Mouse (Mus musculus) heart, embryonic 13.5 days (tissue): ENCODE measurements around the gene 4833427G06Rik. TPM values are rescaled to one million over a fixed set of nuclear protein-coding genes. Genes with fewer than 3 reads are reported as not detected.
A peak's percentile ranks its signal among the peaks of the same experiment; 100 is the strongest.
"Not testable (repeated sequence)": the region's sequence is repeated elsewhere in the genome, so short reads cannot be mapped to it uniquely, and the experiment has no call there.

Experiments
- ATAC-seq: fragments of 200-750 bp; cut with Nextera tagmentation; 2 replicates; pipeline ENCODE4 v1.8.0; 2017; ENCODE audit warnings: moderate TSS enrichment; ENCODE audit not compliant: insufficient number of reproducible peaks, low FRiP score, low TSS enrichment; ENCODE audit errors: extremely low read depth
- H3K27ac ChIP-seq: fragments of 300-500 bp; sonication (generic); replicated peaks from 2 replicates; pipeline ENCODE4 v1.5.1; 2015; ENCODE audit warnings: moderate library complexity, mild to moderate bottlenecking, inconsistent platforms
- H3K27me3 ChIP-seq: fragments of 300-500 bp; sonication (generic); replicated peaks from 2 replicates; pipeline ENCODE4 v1.6.1; 2015; ENCODE audit warnings: mild to moderate bottlenecking, inconsistent platforms
- H3K36me3 ChIP-seq: fragments of 300-500 bp; sonication (generic); 2 replicates; pipeline ENCODE4 v1.6.1; 2015; ENCODE audit warnings: mild to moderate bottlenecking, inconsistent platforms
- H3K4me1 ChIP-seq: fragments of 300-500 bp; sonication (generic); 2 replicates; pipeline ENCODE4 v1.6.1; 2015; ENCODE audit warnings: inconsistent platforms
- H3K4me2 ChIP-seq: fragments of 300-500 bp; sonication (generic); 2 replicates; pipeline ENCODE4 v1.6.1; 2015; ENCODE audit warnings: inconsistent platforms, mild to moderate bottlenecking, moderate library complexity
- H3K4me3 ChIP-seq: fragments of 300-500 bp; sonication (generic); 2 replicates; pipeline ENCODE4 v1.5.1; 2015; ENCODE audit warnings: moderate library complexity, mild to moderate bottlenecking, inconsistent platforms
- H3K9ac ChIP-seq: fragments of 300-500 bp; sonication (generic); 2 replicates; pipeline ENCODE4 v1.6.1; 2015; ENCODE audit warnings: inconsistent platforms, mild to moderate bottlenecking, moderate library complexity
- H3K9me3 ChIP-seq: fragments of 300-500 bp; sonication (generic); 2 replicates; pipeline ENCODE4 v1.6.1; 2016; ENCODE audit warnings: inconsistent platforms
- WGBS: fragments of 180-500 bp; shearing (Covaris S2); methylation state at CpG from one replicate; pipeline ENCODE4 v1.1.7; 2015; ENCODE audit warnings: mixed read lengths; 5-methylcytosine and 5-hydroxymethylcytosine counted together
- polyA plus RNA-seq: library from polyadenylated mRNA; unstranded; fragments of >200 nt; fragmentation: Nextera tagmentation; extraction: Ambion mirVana; gene quantifications from 2 replicates; pipeline ENCODE4 v1.2.1, GENCODE M21; 2015

Gene 4833427G06Rik
- polyA plus RNA-seq, result not detected in 2 replicates

DNA sequence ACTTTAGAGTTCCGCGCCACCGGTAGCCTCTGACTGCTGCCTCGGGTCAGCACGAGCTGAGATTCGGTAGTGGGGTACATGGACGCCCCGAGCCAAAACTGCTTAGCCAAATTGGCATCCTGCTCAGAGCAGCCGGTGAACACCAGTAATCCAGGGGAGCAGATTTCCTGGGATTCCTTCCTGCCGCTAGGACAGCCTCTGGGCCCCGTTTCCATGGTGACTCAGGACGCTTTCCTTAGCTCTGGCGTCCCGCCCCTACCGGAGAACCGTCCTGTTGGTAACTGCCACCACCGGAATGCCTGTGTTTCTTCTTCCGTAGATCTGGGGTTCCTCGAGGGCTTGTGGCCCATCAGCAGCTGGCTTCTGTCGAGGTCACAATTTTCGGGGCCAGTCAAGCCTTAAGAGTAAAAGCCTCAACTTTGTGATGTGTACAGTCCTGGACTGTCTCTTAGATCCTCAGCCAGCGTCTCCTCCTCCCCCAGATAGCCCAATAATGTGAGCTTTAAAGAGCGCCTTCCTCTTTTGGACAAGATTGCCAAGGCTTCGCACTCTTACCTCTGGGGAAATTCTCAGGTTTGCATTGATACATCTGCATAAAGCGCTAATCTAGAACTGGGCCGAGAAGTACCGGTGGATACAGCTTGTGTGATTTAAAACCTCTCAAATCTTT, at the start of gene 4833427G06Rik:
4833427G06Rik (minus strand) TSS at position 323 of the 670 bp plus-strand sequence.
- peaks cover 15% of the 10 kb centered on the region for H3K4me1 ChIP-seq
- no peaks in the 10 kb centered on the region for H3K36me3 ChIP-seq
- H3K27ac ChIP-seq, result no peak within 1 kb of the TSS
- no peaks in the 10 kb centered on the region for H3K9me3 ChIP-seq
- ATAC-seq, result no peak; the same call in 1 of the 2 replicates
- peaks cover 28% of the 10 kb centered on the region for H3K27me3 ChIP-seq
- peak within 1 kb of the TSS; percentile 100 for H3K4me2 ChIP-seq
- peak within 1 kb of the TSS; percentile 62 for H3K9ac ChIP-seq
- WGBS, result 10% methylated on average over 27 of the region's 27 CpGs
- H3K4me3 ChIP-seq, result peak within 1 kb of the TSS; percentile 68

DNA sequence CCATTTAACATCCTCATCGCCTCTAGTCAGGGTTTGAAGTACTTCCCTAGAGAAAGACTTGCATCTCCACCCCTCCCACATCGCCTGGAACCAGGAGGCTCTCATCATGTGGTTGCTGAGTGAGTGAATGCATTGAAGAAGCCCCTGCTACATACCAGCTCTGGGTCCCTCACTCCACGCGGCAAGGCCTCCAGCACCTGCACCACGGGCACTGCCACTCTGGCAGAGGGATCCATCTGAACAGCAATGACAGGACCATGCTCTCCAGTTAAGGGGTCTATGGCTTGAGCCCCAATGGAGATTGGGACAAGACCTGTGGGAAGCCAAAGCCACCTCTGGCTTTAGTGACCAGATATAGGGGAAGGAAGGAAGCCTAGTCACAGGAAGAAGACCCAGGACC, 45.4 kb upstream of the 4833427G06Rik start:
- H3K9ac ChIP-seq, result no peak overlapping the region
- no peaks in the 10 kb centered on the region for H3K36me3 ChIP-seq
- H3K27ac ChIP-seq, result no peak overlapping the region
- peaks cover 25% of the 10 kb centered on the region for H3K27me3 ChIP-seq
- H3K4me2 ChIP-seq, result no peak overlapping the region
- peaks cover 9% of the 10 kb centered on the region for H3K4me1 ChIP-seq
- no peaks in the 10 kb centered on the region for H3K9me3 ChIP-seq
- H3K4me3 ChIP-seq, result no peak overlapping the region
- ATAC-seq, result no peak
- 68% methylated on average over 5 of the region's 5 CpGs for WGBS

DNA sequence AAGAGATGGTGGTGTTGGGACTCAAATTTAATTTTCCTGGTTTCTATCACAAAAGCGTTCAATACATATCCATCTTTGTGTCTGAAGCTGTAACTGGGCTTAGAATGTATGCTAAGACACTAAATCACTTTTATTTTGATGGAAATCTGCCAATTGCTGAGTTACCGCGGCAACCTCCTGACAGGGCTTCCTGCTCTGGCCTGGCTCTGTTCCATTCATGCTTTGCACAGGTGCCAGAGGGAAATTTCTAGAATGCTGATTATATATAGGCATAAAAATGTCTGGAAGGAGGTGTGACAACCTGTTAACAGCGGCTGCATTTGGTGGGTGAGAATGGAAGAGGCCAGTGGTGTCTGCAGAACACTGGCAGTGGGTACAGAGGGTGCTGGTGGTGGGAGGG, 44.6 kb upstream of the 4833427G06Rik start:
- 58% methylated on average over 4 of the region's 4 CpGs for WGBS
- ATAC-seq, result no peak
- H3K4me3 ChIP-seq, result no peak overlapping the region

DNA sequence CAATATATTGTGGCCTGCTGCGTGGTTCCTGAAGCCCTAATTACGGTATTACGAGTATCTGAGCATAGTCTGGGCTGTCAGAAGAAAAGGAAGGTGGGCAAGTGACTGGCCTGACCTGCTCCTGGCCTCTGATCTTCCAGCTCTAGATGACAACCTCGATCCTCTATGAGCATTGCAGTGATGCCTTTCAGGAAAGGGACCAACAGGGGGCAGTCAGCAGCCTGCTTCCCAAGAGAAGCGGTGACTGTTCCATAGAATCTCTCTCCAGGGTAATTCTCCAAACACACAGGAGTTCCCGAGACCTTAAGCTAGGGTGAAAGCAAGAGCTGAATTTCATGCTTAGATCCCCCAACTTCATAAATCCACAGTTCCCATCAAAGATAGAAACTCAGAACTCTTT, 42.3 kb upstream of the 4833427G06Rik start:
- H3K27me3 ChIP-seq, result 0 out of 2 replicates have a peak, but pooled peaks cover 1% of the 10 kb centered on the region
- no peaks in the 10 kb centered on the region for H3K36me3 ChIP-seq

More for the DNA sequence above, 44.6 kb upstream of the 4833427G06Rik start:
- H3K27me3 ChIP-seq, result peaks cover 20% of the 10 kb centered on the region
- no peak overlapping the region for H3K27ac ChIP-seq
- no peak overlapping the region for H3K4me2 ChIP-seq
- no peaks in the 10 kb centered on the region for H3K36me3 ChIP-seq
- peaks cover 9% of the 10 kb centered on the region for H3K4me1 ChIP-seq
- no peaks in the 10 kb centered on the region for H3K9me3 ChIP-seq
- no peak overlapping the region for H3K9ac ChIP-seq

DNA sequence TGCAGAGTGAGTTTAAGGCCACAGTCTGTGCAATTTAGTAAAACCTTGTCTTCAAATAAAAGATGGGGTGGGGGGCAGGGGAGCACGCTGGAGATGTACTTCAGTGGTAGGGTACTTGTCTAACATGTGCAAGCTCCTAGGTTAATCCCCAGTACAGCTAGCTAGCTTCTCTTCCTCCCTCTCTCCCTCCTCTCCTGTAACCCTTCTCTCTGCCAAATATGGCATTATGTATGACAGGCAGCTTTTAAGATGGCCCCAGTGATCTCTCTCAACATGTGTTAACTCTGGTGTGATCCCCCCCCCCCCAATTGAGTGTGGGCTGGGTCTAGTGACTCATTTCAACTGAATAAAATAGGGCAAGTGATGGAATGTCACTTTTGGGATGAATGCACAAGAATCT, 41.6 kb upstream of the 4833427G06Rik start:
- no peaks in the 10 kb centered on the region for H3K9me3 ChIP-seq
- H3K4me1 ChIP-seq, result peaks cover 9% of the 10 kb centered on the region
- H3K4me2 ChIP-seq, result no peak overlapping the region
- WGBS, result 75% methylated on average over 1 of the region's 1 CpGs
- no peak overlapping the region for H3K27ac ChIP-seq
- no peak overlapping the region for H3K4me3 ChIP-seq
- no peaks in the 10 kb centered on the region for H3K36me3 ChIP-seq
- no peak overlapping the region for H3K9ac ChIP-seq
- no peaks in the 10 kb centered on the region for H3K27me3 ChIP-seq
- ATAC-seq, result no peak

More for the DNA sequence above, 42.3 kb upstream of the 4833427G06Rik start:
- Histone ChIP-seq H3K27ac (no peak overlapping the region), H3K9me3 (no peaks in the 10 kb centered on the region), H3K4me3 (no peak overlapping the region), H3K4me1 (peaks cover 9% of the 10 kb centered on the region), H3K9ac (no peak overlapping the region), H3K4me2 (no peak overlapping the region)
- 59% methylated on average over 6 of the region's 6 CpGs for WGBS
- ATAC-seq, result no peak

DNA sequence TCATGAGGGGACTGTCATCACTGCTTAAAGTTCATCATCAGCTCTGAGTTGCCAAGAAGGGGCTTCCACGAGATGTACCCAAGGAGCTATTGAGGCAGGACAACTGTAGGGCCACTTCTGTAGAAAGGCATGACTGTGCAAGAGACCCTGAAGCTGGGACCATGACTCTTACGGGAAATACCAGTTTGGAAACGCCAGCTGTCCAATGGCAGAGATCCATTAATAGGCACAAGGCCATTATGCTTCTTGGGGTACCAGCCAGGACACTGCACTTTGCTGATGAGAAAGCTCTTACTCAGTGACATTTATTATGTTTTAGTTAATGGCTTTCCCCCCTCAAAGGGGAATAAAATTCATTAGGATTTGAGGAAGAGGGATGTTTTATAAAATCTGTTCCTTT, 38.8 kb upstream of the 4833427G06Rik start:
- 74% methylated on average over 3 of the region's 3 CpGs for WGBS
- Histone ChIP-seq H3K4me2 (no peak overlapping the region), H3K9me3 (no peaks in the 10 kb centered on the region), H3K4me1 (no peaks in the 10 kb centered on the region), H3K27me3 (no peaks in the 10 kb centered on the region), H3K9ac (no peak overlapping the region), H3K36me3 (no peaks in the 10 kb centered on the region), H3K4me3 (no peak overlapping the region), H3K27ac (no peak overlapping the region)
- ATAC-seq, result no peak

DNA sequence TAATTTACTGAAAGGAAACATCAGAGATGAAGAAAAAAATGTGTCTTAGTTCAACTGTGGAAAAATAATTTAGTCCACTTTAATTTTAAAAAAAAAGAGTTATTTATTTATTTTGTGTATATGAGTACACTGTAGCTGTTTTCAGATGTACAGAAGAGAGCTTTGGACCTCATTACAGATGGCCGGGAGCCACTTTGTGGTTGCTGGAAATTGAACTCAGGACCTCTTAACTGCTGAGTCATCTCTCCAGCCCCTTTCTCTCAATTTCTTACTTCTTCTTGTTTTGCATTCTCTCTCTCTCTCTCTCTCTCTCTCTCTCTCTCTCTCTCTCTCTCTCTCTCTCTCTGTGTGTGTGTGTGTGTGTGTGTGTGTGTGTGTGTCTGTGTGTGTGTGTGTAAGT, 37.5 kb upstream of the 4833427G06Rik start:
- H3K36me3 ChIP-seq, H3K4me1 ChIP-seq, H3K27ac ChIP-seq, H3K9me3 ChIP-seq, H3K27me3 ChIP-seq, H3K4me2 ChIP-seq, H3K9ac ChIP-seq, H3K4me3 ChIP-seq, ATAC-seq: not testable (repeated sequence)
- WGBS, result 82% methylated on average over 1 of the region's 1 CpGs

DNA sequence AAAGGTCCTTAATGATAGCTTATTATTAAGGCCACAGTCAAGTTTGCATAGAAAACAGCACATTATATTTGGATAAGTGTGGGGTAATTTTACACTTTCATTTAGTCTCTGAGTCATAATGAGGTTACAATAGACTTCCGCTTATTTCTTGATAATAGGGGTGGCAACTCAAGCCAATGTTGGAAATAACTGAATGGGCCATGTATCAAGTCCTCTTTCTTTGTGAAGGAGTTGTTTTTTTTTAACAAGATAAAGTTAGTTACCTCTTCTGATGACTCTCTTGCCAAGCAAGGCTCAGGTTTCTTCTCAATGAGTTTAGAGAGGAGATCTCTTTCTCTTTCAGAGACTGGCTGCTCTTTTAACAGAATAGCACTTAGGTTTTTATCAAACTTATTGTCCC, 36.4 kb upstream of the 4833427G06Rik start:
- Histone ChIP-seq H3K9ac (no peak overlapping the region), H3K4me1 (no peaks in the 10 kb centered on the region), H3K27ac (no peak overlapping the region), H3K36me3 (no peaks in the 10 kb centered on the region), H3K9me3 (no peaks in the 10 kb centered on the region), H3K4me3 (no peak overlapping the region), H3K4me2 (no peak overlapping the region), H3K27me3 (no peaks in the 10 kb centered on the region)
- 78% methylated on average over 1 of the region's 1 CpGs for WGBS
- ATAC-seq, result no peak

DNA sequence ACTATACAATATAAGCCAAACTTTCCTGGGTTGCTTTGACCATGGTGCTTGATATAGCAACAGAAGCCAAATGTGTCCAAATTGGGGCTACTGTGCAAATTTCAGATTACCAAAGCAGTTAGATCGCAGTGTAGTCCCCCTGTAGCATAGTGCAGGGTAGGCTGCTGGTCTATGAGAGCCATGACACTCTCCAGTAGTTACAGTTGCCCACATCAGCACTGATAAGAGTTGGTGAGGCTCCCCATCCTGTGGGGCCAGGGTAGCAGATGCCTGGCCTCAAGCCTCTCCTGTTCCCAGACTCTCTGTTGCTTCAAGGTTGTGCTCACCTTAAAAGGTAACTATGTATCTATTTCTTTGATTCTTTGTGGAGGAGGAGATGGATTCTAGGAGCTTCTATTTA, 36.0 kb upstream of the 4833427G06Rik start:
- 86% methylated on average over 1 of the region's 1 CpGs for WGBS
- Histone ChIP-seq H3K27ac (no peak overlapping the region), H3K4me1 (no peaks in the 10 kb centered on the region), H3K9ac (no peak overlapping the region), H3K4me3 (no peak overlapping the region), H3K36me3 (no peaks in the 10 kb centered on the region), H3K4me2 (no peak overlapping the region), H3K27me3 (no peaks in the 10 kb centered on the region), H3K9me3 (no peaks in the 10 kb centered on the region)
- no peak for ATAC-seq

DNA sequence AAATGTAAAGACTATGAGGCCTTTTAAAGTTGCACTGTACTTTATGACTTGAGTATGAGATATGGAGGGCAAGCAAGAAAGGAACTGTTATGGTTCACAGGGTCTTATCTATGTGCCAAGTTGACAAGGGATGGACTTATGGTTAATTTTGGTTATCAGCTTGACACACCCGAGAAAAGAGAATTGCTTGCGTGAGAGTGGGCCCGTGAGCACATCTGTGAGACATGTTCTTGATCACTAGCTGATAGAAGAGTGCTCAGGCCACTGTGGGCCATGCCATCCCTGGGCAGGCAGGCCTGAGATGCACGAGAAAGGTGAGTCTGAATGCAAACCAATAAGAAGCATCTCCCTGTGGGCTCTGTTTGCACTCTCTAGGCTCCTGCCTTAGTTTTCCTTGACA, 35.6 kb upstream of the 4833427G06Rik start:
- Histone ChIP-seq H3K4me2 (no peak overlapping the region), H3K27me3 (no peaks in the 10 kb centered on the region), H3K36me3 (no peaks in the 10 kb centered on the region), H3K9ac (no peak overlapping the region), H3K4me1 (no peaks in the 10 kb centered on the region), H3K27ac (no peak overlapping the region), H3K9me3 (no peaks in the 10 kb centered on the region), H3K4me3 (no peak overlapping the region)
- 66% methylated on average over 4 of the region's 4 CpGs for WGBS
- no peak for ATAC-seq

DNA sequence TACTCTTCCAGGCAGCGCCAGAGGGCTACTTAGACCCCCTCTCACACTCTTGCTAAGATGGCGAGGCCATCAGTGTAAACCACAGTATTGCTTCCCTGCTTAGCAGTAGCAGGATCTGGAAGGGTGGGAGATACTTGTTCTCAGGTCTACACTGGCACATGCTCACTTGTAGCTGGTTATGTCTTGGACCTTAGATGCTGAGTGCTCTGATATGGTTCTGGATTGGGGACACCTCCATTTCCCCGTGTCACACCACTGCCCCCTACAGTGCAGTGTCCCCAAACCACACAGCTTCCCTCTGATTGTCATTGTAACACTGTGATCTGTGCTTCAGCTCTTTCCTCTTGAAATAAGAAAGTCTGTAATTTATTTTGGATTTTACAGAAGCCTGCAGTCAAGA, 35.1 kb upstream of the 4833427G06Rik start:
- H3K4me1 ChIP-seq, result no peaks in the 10 kb centered on the region
- 50% methylated on average over 3 of the region's 3 CpGs for WGBS
- H3K4me2 ChIP-seq, result no peak overlapping the region
- no peaks in the 10 kb centered on the region for H3K9me3 ChIP-seq
- no peak overlapping the region for H3K9ac ChIP-seq
- no peaks in the 10 kb centered on the region for H3K27me3 ChIP-seq
- no peak for ATAC-seq
- H3K4me3 ChIP-seq, result no peak overlapping the region
- H3K27ac ChIP-seq, result no peak overlapping the region
- H3K36me3 ChIP-seq, result no peaks in the 10 kb centered on the region

DNA sequence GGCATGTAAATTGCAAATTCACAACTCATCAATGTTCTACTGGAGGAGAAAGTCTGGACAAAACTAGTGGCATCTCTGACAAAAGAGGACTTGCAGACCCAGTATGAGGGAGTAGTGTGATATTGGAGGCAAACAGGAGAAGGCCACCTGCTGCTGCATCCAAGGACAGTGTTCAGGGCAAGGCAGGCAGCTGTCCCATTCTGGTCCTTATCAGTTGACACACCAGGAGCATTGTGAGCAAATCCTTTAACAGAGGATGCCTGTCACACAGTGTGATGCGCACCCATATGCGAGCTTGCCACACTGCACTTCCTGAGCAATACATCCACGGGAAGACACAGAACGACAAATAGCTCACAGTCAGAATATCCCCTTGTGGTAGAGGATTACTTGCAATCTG, 12.9 kb upstream of the 4833427G06Rik start:
- ATAC-seq, result no peak
- Histone ChIP-seq H3K27me3 (0 out of 2 replicates have a peak, but pooled peaks cover 3% of the 10 kb centered on the region), H3K27ac (no peak overlapping the region), H3K4me1 (no peaks in the 10 kb centered on the region), H3K36me3 (no peaks in the 10 kb centered on the region), H3K4me2 (no peak overlapping the region), H3K4me3 (no peak overlapping the region), H3K9ac (no peak overlapping the region), H3K9me3 (no peaks in the 10 kb centered on the region)
- WGBS, result 66% methylated on average over 4 of the region's 4 CpGs
